Mouse (Mus musculus) cerebellum, postnatal 14 days (tissue): ENCODE measurements at regions not wholly inside any gene's neighbourhood (a gene's known extent, or its start where the extent isn't known, plus 50 kb on each side); places are given as distances from the start of the nearest gene placed in this dataset.

Experiments used
- DNase-seq, 2 experiments: peaks; one replicate each; pipeline ENCODE4 v3.0.0; 2021; ENCODE audit warnings: mixed read lengths in 2 of 2

DNA sequence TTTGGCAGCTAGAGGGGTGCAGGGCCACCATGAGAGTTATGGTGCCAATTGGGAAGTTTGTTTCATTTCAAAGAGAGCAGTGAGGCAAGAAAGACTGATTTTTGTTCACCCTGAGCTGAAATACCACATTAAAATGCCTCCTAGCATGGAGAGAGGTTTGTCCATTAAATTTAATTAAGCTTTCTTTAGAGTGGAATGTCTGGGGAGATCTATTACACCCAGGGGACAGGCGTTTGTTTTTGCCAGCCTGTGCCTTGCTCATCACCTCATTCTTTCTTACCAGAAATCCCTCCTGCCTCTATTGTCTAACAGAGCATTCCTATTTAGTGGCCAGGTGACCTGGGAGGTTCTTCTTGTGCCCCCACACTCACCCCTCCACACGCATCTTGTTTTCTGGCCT, 55.2 kb upstream of the Rcn1 start:
- no peak for DNase-seq

DNA sequence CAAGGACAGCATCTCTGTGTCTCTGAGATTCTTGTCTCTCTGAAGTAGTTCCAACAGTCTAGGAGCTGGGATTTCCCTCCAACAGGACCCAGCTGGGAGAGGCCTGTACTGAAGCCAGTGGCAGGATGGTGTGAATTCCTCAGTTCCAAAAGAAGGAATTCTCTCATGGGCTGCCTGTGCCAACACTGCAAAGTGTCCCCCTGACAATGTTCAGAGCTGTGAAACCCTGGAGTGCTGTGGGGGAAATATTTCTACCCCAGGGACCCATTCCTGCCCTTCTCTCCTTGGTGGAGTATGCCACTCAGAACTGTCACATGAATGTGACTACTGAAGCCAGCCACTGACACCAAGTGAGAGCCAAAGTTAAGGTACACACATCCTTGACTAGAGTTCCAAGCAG, 55.7 kb upstream of the Rcn1 start:
- no peak for DNase-seq

DNA sequence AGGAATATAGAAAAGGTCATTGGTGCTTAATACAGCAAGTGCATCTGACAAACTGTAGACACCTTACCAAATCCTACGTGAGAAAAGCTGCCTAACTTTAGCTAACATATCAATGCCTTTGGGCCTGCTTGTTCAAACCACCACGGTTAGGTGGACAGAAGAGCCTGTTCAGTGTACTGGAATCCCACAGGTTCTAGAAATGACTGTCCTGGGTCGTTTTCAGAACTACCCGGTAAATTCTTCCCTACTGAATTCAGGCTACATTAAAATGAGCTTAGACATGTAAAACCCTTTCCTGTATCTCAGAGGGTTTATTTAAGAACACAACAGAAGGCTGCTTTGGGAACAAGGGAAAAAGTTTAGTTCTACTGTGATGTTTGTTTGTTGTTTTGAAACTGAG, 59.5 kb upstream of the Rcn1 start:
- DNase-seq: no peak

DNA sequence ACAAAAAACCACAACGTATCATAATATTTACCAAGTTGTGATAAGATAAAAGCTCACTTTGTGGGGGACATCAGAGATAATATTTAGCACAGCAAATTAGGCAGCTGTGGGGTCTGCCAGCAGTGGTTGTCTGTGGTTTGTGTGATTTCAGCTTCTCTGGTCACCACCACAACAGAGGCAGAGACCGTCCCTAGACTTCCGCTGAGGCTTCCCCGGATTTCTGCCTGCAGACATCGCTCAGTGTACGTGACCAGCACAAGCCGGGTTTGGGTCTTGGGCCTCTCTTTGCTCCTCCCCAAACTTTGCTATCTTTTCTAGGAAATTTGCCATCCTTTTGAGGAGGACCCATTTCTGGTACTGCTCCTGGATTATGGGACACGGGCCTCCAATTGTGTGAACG, 60.4 kb upstream of the Rcn1 start:
- no peak for DNase-seq

DNA sequence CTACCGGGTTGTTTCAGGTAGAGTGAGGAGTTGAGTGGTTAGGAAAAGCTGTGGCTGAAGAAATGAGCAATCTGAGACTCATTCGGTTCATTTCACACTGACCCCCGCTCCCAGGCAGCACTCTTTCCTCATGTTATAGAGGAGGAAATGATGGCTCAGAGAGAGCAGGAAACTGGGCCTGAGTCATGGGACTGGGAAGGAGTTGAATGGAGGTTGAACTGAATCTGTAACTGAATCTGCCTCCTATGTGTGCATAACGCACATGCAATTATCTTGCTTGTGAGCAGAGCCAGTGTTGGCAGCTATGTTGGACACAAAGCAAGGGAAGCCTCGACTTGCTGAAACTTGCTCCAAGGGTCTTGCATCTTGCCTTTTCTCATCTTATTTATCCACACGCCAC, 66.5 kb upstream of the Rcn1 start:
- no peak for DNase-seq

DNA sequence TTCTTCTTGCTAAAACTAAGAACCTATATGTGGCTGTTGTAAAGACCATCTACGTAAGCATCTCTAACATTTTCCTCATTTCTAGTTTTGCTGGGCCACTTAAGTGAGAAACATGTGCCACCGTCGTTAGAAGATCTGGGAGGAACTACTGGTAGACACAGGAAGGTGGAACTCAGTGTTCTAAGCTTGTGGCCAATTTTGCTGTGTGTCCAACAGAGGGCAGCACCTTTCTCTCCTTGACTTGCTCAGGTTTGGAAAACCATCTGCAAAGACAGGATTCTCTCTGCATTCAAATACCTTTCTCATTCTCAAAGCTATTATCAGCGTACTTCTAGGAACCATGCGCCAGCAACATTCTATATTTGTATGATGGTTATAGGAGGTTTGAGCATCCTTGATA, 69.8 kb upstream of the Rcn1 start:
- peak; percentile 88 for DNase-seq

DNA sequence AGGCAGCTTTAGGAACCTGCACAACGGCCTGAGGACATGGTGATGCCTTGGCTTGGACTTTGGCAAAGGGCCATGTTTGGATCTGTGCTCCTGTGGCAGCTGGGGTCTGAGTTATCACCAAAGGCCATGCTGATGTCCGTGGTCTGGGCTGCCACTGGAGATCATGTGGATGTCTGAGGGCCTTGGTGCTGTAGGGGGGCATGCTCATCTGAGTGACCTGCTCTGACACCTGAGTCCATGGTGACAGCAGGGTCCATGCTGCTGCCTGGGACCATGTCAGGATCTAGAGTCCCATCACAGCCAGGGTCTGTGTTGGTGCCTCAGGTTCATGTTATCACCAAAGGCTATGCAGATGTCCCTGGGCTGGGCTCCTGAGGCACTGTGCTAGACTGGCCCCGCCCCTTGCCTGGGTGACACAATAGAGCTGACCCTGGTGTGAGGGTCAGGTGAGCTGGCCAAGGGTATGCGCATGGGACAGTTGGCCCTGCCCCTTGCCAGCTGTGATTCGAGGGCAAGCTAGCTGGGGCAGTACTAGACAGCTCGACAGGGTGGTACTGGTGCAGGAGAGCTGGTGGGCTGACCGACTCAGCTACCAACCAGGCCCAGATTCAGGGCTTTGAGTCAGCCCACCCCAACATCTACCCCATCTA, 77.0 kb upstream of the Rcn1 start:
- peak in 1 of 2 experiments; percentile 20 for DNase-seq

DNA sequence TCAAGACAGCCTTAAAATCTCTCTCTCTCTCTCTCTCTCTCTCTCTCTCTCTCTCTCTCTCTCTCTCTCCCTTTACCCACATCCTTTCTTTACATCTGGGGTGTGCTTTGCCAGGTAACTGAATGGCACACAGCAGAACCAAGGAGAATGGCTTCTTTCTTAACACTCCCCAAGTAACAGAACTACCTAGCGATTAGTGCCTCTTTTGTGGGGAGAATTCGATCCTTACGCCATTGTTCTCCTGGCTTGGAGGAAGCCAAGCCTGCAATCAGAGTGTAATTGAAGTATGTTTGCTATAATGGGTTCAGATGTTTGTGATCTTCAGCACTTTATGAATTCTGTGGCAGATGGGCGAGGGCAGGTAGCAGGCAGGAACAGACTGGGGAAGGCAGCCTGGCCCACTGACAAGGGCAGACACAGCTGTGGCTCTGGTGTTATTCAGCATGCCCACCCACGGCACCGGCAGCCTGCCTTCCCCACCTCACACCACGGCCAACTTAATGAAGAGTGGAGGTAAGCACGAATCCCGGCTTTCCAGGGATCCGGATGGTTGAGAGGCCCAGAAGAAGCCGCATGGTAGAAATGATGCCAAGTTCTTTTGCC, 83.0 kb upstream of the Rcn1 start:
- DNase-seq: peak; percentile 72 to 77

DNA sequence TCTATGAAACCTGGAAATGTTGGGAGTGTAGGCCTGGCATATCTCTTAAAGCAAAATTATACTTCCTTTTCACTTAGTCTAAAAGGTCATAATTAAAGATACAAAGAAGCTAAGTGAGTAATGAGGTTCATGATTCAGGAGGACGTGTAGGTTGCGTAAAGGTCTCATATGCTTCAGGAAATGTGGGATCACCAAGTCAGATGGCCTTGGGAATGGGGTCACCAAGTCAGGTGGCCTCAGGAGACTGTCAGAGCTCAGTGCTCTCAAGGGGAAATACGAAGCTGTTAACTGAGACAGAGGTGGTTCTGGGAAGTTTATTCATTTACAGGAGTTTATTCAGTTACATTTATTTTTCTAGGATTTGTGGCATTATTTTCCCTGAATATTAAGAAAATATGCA, 85.4 kb upstream of the Rcn1 start:
- DNase-seq: no peak

DNA sequence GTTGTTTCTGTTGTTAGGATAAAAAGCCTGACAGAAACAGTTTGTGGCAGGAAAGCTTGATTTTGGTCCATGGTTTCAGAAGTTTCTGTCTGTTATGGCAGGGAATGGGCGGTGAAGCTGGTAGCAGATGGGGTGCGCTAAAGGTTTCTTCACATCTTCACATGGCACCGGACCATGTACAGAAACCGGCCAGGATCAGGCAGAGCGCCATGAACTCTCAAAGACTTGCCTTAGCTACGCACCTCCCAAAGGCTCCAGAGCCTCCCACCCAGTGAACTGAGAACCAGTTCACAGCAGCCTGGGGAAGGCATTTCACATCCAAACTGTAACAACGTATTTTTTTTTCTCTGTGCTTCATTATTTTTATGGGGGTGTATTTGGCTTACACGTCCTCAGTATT, 86.2 kb upstream of the Rcn1 start:
- peak; percentile 66 to 70 for DNase-seq

DNA sequence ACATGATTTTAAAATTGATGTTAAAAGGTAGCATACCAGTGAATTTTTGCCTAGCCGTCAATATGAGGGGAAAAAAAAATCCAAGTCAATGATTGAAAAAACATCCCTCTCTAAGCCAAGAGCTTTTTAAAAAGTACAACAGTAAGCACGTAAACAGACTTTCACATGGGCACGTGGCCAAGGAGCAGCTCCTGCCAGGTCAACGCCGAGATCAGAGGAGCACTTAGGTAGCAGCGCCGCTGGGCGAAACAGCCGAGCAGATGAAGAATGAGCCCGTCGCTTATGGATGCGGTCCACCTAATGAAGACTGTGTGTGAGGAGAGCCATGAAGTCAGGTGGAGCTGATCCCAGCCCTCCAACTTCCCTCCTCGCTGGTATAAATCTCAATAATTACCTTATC, 96.7 kb upstream of the Rcn1 start:
- peak; percentile 48 to 52 for DNase-seq

DNA sequence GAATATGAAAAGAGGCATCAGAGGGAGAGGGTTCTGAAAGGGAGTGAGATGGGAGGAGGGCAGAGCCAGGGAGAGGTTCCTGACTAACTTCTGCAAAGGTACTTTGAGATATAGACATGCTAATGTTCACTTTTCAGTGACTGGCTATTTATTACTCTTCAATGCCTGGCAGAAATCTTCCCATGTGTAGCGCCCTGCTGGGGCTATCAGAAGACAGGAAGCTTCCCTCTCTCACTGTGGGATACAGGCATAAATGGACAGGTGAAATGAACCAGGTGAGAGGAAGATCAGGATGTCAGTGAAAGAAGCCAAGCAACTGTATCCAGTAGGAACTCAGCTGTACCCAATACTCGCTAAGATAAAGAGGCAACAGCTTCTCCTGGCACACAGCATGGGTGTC, 105.1 kb upstream of the Rcn1 start:
- DNase-seq: no peak

DNA sequence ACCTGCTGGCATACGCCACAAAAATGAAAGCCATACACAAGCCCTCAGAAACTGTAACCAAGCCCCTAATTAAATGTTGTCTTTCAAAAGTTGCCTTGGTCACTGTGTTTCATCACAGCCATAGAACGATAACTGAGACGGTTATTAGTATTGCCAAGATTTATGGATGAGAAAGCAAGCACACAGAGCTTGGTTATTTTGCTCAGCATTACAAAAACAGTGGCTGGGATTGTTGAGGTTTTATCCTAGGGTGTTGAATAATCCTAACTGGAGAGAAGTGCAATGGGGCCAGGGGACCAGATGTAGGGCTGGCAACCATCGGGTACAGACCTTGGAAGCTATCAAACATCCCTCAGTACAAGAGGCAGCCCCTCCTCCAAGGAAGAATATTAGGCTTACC, 106.4 kb upstream of the Rcn1 start:
- no peak for DNase-seq

DNA sequence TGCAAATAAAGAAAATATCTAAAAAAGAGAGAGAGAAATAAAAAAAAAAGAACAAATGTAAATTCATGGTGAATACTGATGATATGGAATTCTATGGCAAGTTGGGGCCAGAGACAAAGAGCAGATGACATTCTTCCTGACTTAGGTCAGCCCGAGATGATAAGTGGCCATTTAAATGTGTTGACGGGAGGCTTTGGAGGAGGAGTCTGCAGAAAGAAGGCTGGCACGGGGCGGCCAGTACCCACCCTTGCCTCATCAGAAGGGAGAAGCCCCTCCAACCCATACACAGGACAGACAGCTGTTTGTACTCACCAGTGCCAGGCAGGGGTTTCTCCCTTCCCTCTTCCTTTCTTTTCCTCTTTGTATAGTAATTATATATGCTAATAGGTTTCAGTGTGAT, 108.0 kb upstream of the Rcn1 start:
- DNase-seq: no peak

DNA sequence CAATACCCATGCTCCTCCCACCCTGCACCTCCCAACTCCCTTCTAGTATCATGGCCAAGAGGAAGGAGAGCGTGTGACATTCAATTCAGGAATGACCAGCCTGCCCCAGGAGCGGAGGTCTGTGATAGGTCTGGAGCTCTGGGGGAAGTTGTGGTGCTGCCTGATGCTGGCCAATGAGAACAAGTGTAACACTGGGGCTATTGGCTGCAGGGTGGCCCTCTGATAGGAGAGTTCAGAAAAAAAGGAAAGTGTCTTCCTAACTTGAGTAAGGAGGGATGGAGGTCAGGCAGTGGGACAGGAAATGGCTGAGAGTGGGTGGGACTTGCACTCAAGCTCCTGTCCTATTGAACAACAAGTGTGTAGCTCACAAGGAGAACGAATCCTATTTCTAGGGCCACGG, 111.7 kb upstream of the Rcn1 start:
- DNase-seq: no peak

DNA sequence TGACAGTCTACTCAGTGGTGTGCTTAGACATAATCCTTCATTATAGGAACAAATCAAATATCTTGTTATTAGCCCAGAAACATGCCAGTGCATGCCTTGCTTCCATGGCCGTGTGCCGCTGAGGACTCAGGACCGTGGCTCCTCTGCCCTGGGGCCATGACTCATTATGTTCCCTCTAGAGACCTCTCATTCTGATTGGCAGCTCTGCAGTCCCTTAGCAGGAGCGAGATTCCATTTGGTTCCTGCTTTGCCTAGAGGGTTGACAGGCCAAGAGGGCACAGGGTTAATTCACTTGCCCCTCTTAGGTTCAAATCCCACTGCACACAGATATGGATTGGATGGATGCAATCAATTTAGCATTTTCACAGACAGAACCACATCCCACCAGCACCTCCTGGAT, 112.6 kb upstream of the Rcn1 start:
- no peak for DNase-seq

DNA sequence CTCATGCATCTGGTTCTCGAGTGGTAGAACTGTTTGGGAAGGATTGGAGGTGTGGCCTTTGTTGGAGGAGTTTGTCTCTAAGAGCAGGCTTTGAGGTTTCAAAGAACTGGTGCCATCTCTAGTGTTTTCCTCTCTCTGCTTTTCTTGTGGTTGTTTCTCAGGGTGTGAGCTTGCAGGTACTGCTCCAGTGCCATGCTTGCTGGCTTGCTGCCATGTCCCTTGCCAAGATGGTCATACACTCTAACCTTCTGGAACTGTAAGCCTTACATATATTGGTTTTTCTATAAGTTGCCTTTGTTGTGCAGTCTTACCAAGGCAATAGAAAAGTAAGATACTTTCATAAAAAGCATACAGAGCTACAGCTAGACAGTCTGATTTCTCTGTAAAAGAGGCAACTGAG, 115.1 kb upstream of the Rcn1 start:
- DNase-seq: peak; percentile 63 to 66

DNA sequence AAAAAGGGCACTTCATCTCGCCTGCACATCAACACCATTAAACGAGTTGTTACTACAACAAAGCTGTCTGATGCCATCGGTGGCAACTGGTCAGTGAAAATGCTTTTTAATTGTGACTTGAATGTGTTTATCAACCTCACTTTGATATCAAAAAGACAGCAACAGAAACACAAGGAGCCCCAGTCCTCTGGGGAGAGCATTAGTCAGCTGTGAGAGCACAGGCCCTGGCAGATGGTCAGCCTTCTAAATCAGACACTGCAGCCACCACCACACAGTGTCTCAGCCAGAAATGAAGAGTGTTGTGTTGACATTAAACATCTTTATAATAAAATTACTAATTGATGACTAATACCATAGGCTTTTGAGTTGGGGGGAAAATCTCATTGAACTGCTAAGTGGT, 115.8 kb upstream of the Rcn1 start:
- DNase-seq: peak; percentile 74 to 77

DNA sequence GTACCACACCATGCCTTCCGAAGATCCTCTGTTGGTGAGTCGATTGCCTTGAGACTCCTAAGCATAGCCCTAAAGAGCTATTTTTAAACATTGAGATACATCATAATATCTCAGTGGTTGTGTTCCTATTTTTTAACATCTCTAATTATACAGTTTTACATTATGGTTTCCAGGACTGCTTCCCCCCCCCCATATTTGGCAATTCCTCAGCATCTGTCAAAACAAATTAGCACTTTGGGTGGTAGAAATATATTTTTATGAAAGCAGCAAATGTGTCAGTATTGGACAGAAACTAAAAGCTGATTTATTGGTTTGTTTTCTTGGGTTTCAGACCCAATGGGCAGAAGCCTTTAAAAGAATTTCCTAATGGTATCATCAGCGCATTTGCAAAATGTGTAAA, 116.2 kb upstream of the Rcn1 start:
- DNase-seq: peak; percentile 34 to 35

DNA sequence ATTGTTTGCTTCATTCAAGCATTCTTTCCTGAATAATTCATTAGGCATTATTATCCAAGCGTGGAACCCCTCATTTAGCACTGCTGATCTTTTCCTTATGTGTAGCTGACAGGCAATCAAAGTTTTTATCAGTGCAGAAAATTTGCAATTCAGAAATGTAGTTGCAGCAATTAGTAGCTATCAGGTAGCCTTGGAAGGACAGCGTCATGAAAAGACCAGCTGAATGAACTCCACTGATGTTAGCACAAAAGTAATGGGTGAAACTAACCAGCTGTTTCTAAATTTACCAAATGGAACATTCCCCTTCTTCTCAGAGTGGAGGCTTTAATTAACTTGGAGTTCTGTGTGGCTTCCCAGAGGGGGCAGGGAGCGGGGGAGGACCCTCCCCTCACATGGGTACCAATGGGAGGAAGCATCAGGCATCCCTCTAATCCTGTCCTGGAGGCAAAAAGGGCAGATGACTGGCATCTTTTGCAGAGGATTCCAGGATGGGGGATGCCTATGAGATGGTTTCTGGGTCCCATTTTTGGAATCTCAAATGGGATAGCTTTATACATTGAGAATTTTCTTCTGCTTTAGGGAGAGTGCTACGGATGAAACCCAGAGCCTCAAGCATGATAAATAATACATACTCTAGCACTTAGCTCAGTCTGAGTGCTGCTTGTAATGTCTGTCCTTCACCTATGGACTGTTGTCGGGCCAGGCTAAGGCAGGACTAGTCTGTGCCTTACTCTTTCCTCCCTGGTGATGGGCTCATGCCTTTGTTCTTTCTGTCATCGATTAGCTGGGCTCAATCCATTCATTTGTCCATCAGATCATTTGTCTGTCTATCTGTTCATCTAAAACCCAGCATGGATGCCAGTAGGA, 117.4 kb upstream of the Rcn1 start:
- peak in 1 of 2 experiments; percentile 30 for DNase-seq

DNA sequence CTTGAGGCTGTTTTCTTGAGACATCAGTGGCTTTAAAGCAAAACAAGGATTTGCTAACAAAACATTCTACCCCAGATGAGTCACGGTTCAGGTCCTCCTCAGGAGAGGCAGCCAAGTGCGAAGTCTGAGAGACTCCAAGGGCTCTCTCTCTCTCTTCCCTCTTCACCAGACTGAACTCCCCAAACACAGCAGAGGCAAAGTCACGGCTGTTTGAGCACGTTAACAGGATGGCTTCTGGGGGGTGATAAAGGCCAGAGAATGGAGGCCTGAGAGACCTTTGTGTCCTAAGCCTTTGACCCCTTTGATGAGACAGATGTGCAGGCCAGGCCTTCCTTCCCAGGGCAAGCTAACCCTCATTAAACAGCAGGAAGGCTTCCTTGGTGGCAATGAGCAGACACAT, 122.7 kb upstream of the Rcn1 start:
- no peak for DNase-seq

DNA sequence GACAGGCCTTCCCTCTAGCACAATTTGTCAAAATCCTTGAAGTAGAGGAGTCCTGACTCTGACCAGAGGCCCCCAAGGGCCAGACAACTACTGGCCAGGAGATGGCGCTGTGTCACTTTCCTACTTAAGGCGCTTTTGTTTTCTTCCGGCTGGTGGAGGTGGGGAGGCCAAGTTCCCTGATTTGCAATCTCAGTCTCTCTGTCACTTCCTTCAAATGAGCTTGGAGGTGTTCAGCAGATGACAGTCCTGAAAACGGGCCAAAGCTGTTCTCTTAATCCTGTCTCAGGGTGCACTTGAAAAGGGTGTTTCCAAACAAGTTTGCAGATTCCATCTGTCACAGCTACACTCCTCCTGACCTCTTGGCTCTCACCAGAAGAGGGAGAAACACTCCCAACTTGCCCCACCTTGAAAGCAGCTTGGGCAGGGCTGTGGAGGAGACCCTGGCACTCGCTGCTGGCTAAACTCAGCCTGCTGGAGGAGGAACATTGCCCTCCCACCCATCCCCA, 124.2 kb upstream of the Rcn1 start:
- DNase-seq: peak; percentile 86 to 94

DNA sequence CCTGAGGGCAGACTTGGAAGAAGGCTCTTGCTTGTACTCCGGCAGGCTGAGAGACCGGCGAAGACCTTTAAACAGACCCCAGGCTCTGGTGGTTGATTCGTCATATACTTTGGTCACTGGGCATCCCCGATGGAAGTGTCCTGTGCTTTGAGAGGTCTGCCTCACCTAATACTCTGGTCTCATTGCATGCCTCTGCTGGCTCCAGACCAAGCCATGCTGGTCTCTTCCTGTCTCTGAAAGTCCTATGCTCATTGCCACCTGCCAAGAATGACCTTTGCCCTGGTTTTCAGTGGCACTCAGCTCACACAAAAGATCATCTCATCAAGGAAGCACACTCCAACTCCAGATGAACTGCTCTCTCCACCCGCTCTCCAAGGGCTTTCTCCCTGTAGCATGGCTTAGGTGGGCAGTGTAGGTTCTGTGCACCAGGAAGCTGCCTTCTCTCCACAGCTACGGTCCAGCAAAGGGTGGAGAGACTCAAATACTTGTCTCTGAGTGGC, 126.0 kb upstream of the Rcn1 start:
- DNase-seq: peak; percentile 57 to 58

DNA sequence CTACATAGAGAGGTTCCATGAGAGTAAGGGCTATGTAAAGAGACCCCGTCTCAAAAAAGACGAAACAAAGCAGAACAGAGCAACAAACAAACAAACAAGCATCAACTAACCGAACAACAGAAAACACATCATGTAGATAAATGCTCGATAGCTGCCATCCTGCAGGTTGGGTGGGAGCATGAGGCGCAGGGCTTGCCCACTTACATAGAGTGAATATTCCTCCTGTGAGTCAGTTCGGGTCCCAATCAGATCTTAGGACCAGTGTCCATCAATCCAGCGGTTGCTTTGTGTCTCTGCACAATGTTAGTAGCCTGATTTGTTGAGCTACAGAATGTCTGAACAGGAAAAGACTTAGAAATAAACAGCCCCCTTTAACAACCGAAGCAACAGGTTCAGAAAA, 129.4 kb upstream of the Rcn1 start:
- no peak for DNase-seq
